Mouse (Mus musculus) hindbrain, embryonic 15.5 days (tissue): ENCODE measurements at regions not wholly inside any gene's neighbourhood (a gene's known extent, or its start where the extent isn't known, plus 50 kb on each side); places are given as distances from the start of the nearest gene placed in this dataset.

Experiments used
- ATAC-seq: fragments of 200-750 bp; cut with Nextera tagmentation; 2 replicates; pipeline ENCODE4 v1.8.0; 2017; ENCODE audit warnings: low read depth, moderate number of reproducible peaks, moderate TSS enrichment; ENCODE audit not compliant: low FRiP score
- H3K27ac ChIP-seq: fragments of 300-500 bp; sonication (generic); replicated peaks from 2 replicates; pipeline ENCODE4 v1.5.1; 2015; ENCODE audit warnings: mild to moderate bottlenecking, inconsistent platforms
- H3K27me3 ChIP-seq: fragments of 300-500 bp; sonication (generic); 2 replicates; pipeline ENCODE4 v1.6.1; 2015; ENCODE audit warnings: control low read depth, inconsistent platforms
- H3K36me3 ChIP-seq: fragments of 300-500 bp; sonication (generic); 2 replicates; pipeline ENCODE4 v1.6.1; 2015; ENCODE audit warnings: control low read depth, inconsistent platforms
- H3K4me1 ChIP-seq: fragments of 300-500 bp; sonication (generic); replicated peaks from 2 replicates; pipeline ENCODE4 v1.6.1; 2015; ENCODE audit warnings: control low read depth, inconsistent platforms
- H3K4me2 ChIP-seq: fragments of 300-500 bp; sonication (generic); 2 replicates; pipeline ENCODE4 v1.6.1; 2015; ENCODE audit warnings: moderate library complexity, mild to moderate bottlenecking, inconsistent platforms
- H3K4me3 ChIP-seq: fragments of 300-500 bp; sonication (generic); 2 replicates; pipeline ENCODE4 v1.5.1; 2015; ENCODE audit warnings: mild to moderate bottlenecking, inconsistent platforms
- H3K9ac ChIP-seq: fragments of 300-500 bp; sonication (generic); 2 replicates; pipeline ENCODE4 v1.6.1; 2015; ENCODE audit warnings: inconsistent platforms
- H3K9me3 ChIP-seq: fragments of 300-500 bp; sonication (generic); 2 replicates; pipeline ENCODE4 v1.6.1; 2016; ENCODE audit warnings: control low read depth, inconsistent platforms
- WGBS: fragments of 180-500 bp; shearing (Covaris S2); methylation state at CpG from one replicate; pipeline ENCODE4 v1.1.7; 2015; 5-methylcytosine and 5-hydroxymethylcytosine counted together

- 47% methylated on average over 2 of the region's 2 CpGs for WGBS
- Histone ChIP-seq H3K36me3 (no peaks in the 10 kb centered on the region), H3K9me3 (no peaks in the 10 kb centered on the region), H3K4me1 (no peaks in the 10 kb centered on the region), H3K27me3 (no peaks in the 10 kb centered on the region), H3K27ac (no peak overlapping the region), H3K4me2 (no peak overlapping the region), H3K4me3 (no peak overlapping the region), H3K9ac (no peak overlapping the region)
- no peak for ATAC-seq
These were observed 248.0 kb downstream of the Etv1 start for GRCm38 (mm10) chr12:39027179-39027578.

- H3K27me3 ChIP-seq, result no peaks in the 10 kb centered on the region
- H3K9ac ChIP-seq, result no peak overlapping the region
- ATAC-seq, result no peak
- H3K36me3 ChIP-seq, result no peaks in the 10 kb centered on the region
- no peaks in the 10 kb centered on the region for H3K9me3 ChIP-seq
- no peak overlapping the region for H3K27ac ChIP-seq
- H3K4me2 ChIP-seq, result no peak overlapping the region
- H3K4me1 ChIP-seq, result no peaks in the 10 kb centered on the region
- no peak overlapping the region for H3K4me3 ChIP-seq
- WGBS, result 41% methylated on average over 2 of the region's 2 CpGs
These were observed 248.8 kb downstream of the Etv1 start for GRCm38 (mm10) chr12:39027948-39028347.

GRCm38 (mm10) chr12:39033982-39034381 lies 254.8 kb downstream of the Etv1 start:
- H3K27ac ChIP-seq, result no peak overlapping the region
- 78% methylated on average over 3 of the region's 3 CpGs for WGBS
- ATAC-seq, result no peak

GRCm38 (mm10) chr12:39036466-39037037 lies 257.4 kb downstream of the Etv1 start:
- Histone ChIP-seq H3K4me2 (no peak overlapping the region), H3K9ac (no peak overlapping the region), H3K36me3 (no peaks in the 10 kb centered on the region), H3K4me3 (no peak overlapping the region), H3K9me3 (no peaks in the 10 kb centered on the region), H3K27ac (no peak overlapping the region), H3K27me3 (no peaks in the 10 kb centered on the region), H3K4me1 (0 out of 2 replicates have a peak, but pooled peaks cover 3% of the 10 kb centered on the region)
- 84% methylated on average over 2 of the region's 2 CpGs for WGBS
- ATAC-seq, result no peak

More at GRCm38 (mm10) chr12:39033982-39034381, 254.8 kb downstream of the Etv1 start:
- H3K4me3 ChIP-seq, result no peak overlapping the region
- H3K9me3 ChIP-seq, result no peaks in the 10 kb centered on the region
- no peaks in the 10 kb centered on the region for H3K27me3 ChIP-seq
- H3K9ac ChIP-seq, result no peak overlapping the region
- 0 out of 2 replicates have a peak, but pooled peaks cover 3% of the 10 kb centered on the region for H3K4me1 ChIP-seq
- H3K4me2 ChIP-seq, result no peak overlapping the region
- no peaks in the 10 kb centered on the region for H3K36me3 ChIP-seq

GRCm38 (mm10) chr12:39038077-39038476 lies 258.9 kb downstream of the Etv1 start:
- no peak overlapping the region for H3K4me2 ChIP-seq
- H3K27ac ChIP-seq, result no peak overlapping the region
- H3K9me3 ChIP-seq, result no peaks in the 10 kb centered on the region
- no peaks in the 10 kb centered on the region for H3K36me3 ChIP-seq
- 0 out of 2 replicates have a peak, but pooled peaks cover 3% of the 10 kb centered on the region for H3K4me1 ChIP-seq
- no peak overlapping the region for H3K9ac ChIP-seq
- no peaks in the 10 kb centered on the region for H3K27me3 ChIP-seq
- no peak for ATAC-seq
- WGBS, result 79% methylated on average over 3 of the region's 3 CpGs
- no peak overlapping the region for H3K4me3 ChIP-seq

- H3K36me3 ChIP-seq, result no peaks in the 10 kb centered on the region
- 33% methylated on average over 2 of the region's 2 CpGs for WGBS
- H3K9ac ChIP-seq, result no peak overlapping the region
- H3K4me3 ChIP-seq, result no peak overlapping the region
- H3K4me1 ChIP-seq, result 0 out of 2 replicates have a peak, but pooled peaks cover 3% of the 10 kb centered on the region
- ATAC-seq, result no peak
- no peak overlapping the region for H3K27ac ChIP-seq
- no peaks in the 10 kb centered on the region for H3K27me3 ChIP-seq
- no peak overlapping the region for H3K4me2 ChIP-seq
- H3K9me3 ChIP-seq, result no peaks in the 10 kb centered on the region
These were observed 259.5 kb downstream of the Etv1 start for GRCm38 (mm10) chr12:39038656-39039055.

GRCm38 (mm10) chr12:39047126-39047525 lies 267.9 kb downstream of the Etv1 start:
- Histone ChIP-seq H3K9ac (no peak overlapping the region), H3K4me2 (no peak overlapping the region), H3K27me3 (no peaks in the 10 kb centered on the region), H3K4me3 (no peak overlapping the region), H3K27ac (no peak overlapping the region), H3K4me1 (no peaks in the 10 kb centered on the region), H3K36me3 (no peaks in the 10 kb centered on the region), H3K9me3 (no peaks in the 10 kb centered on the region)
- no peak for ATAC-seq

- no peaks in the 10 kb centered on the region for H3K27me3 ChIP-seq
- no peak overlapping the region for H3K4me2 ChIP-seq
- H3K4me3 ChIP-seq, result no peak overlapping the region
- H3K9me3 ChIP-seq, result no peaks in the 10 kb centered on the region
- H3K9ac ChIP-seq, result no peak overlapping the region
- no peaks in the 10 kb centered on the region for H3K4me1 ChIP-seq
- no peak overlapping the region for H3K27ac ChIP-seq
- ATAC-seq, result no peak
- WGBS, result 72% methylated on average over 6 of the region's 6 CpGs
- H3K36me3 ChIP-seq, result no peaks in the 10 kb centered on the region
These were observed 269.3 kb downstream of the Etv1 start for GRCm38 (mm10) chr12:39048441-39048840.

- Histone ChIP-seq H3K27me3 (no peaks in the 10 kb centered on the region), H3K9me3 (no peaks in the 10 kb centered on the region), H3K4me3 (no peak overlapping the region), H3K9ac (no peak overlapping the region), H3K4me2 (no peak overlapping the region), H3K27ac (no peak overlapping the region), H3K36me3 (no peaks in the 10 kb centered on the region), H3K4me1 (no peaks in the 10 kb centered on the region)
- WGBS, result 84% methylated on average over 1 of the region's 1 CpGs
- ATAC-seq, result no peak
These were observed 269.8 kb downstream of the Etv1 start for GRCm38 (mm10) chr12:39048958-39049357.

- 85% methylated on average over 4 of the region's 4 CpGs for WGBS
- H3K27me3 ChIP-seq, result no peaks in the 10 kb centered on the region
- no peak for ATAC-seq
- no peak overlapping the region for H3K4me2 ChIP-seq
- no peak overlapping the region for H3K27ac ChIP-seq
- no peaks in the 10 kb centered on the region for H3K36me3 ChIP-seq
- H3K9ac ChIP-seq, result no peak overlapping the region
- H3K4me1 ChIP-seq, result no peaks in the 10 kb centered on the region
- H3K4me3 ChIP-seq, result no peak overlapping the region
- H3K9me3 ChIP-seq, result no peaks in the 10 kb centered on the region
These were observed 291.3 kb downstream of the Etv1 start for GRCm38 (mm10) chr12:39070331-39071045.

- Histone ChIP-seq H3K36me3 (no peaks in the 10 kb centered on the region), H3K27ac (no peak overlapping the region), H3K4me1 (no peaks in the 10 kb centered on the region), H3K4me3 (no peak overlapping the region), H3K9ac (no peak overlapping the region), H3K9me3 (no peaks in the 10 kb centered on the region), H3K27me3 (no peaks in the 10 kb centered on the region), H3K4me2 (no peak overlapping the region)
- 68% methylated on average over 15 of the region's 15 CpGs for WGBS
- no peak for ATAC-seq
These were observed 294.3 kb downstream of the Etv1 start for GRCm38 (mm10) chr12:39073289-39074022.

- Histone ChIP-seq H3K4me1 (no peaks in the 10 kb centered on the region), H3K27ac (no peak overlapping the region), H3K9me3 (no peaks in the 10 kb centered on the region), H3K4me3 (no peak overlapping the region), H3K36me3 (no peaks in the 10 kb centered on the region), H3K4me2 (no peak overlapping the region), H3K9ac (no peak overlapping the region), H3K27me3 (no peaks in the 10 kb centered on the region)
- ATAC-seq, result no peak
- 87% methylated on average over 4 of the region's 4 CpGs for WGBS
These were observed 307.1 kb downstream of the Etv1 start for GRCm38 (mm10) chr12:39086285-39086684.
